Mouse (Mus musculus) embryonic facial prominence, embryonic 13.5 days (tissue): ENCODE data around the gene Ada. TPM values are rescaled to one million over a fixed set of nuclear protein-coding genes. Genes with fewer than 3 reads are reported as not detected.
A peak's percentile ranks its signal among the peaks of the same experiment; 100 is the strongest.

Experiments
- ATAC-seq: fragments of 200-750 bp; cut with Nextera tagmentation; 2 replicates; pipeline ENCODE4 v1.8.0; 2017; ENCODE audit warnings: low read depth; ENCODE audit not compliant: insufficient number of reproducible peaks, insufficient read depth, low FRiP score, low TSS enrichment
- H3K27ac ChIP-seq: fragments of 300-500 bp; sonication (generic); 2 replicates; pipeline ENCODE4 v1.5.1; 2015; ENCODE audit warnings: moderate library complexity, mild to moderate bottlenecking, inconsistent platforms
- H3K27me3 ChIP-seq: fragments of 300-500 bp; sonication (generic); 2 replicates; pipeline ENCODE4 v1.6.1; 2015; ENCODE audit warnings: mild to moderate bottlenecking, inconsistent platforms
- H3K36me3 ChIP-seq: fragments of 300-500 bp; sonication (generic); 2 replicates; pipeline ENCODE4 v1.6.1; 2015; ENCODE audit warnings: mild to moderate bottlenecking, inconsistent platforms
- H3K4me1 ChIP-seq: fragments of 300-500 bp; sonication (generic); 2 replicates; pipeline ENCODE4 v1.6.1; 2015; ENCODE audit warnings: inconsistent platforms
- H3K4me2 ChIP-seq: fragments of 300-500 bp; sonication (generic); 2 replicates; pipeline ENCODE4 v1.6.1; 2015; ENCODE audit warnings: moderate library complexity, mild to moderate bottlenecking, inconsistent platforms
- H3K4me3 ChIP-seq: fragments of 300-500 bp; sonication (generic); 2 replicates; pipeline ENCODE4 v1.5.1; 2015; ENCODE audit warnings: mild to moderate bottlenecking, inconsistent platforms
- H3K9ac ChIP-seq: fragments of 300-500 bp; sonication (generic); 2 replicates; pipeline ENCODE4 v1.6.1; 2015; ENCODE audit warnings: mild to moderate bottlenecking, inconsistent platforms
- H3K9me3 ChIP-seq: fragments of 300-500 bp; sonication (generic); 2 replicates; pipeline ENCODE4 v1.6.1; 2016; ENCODE audit warnings: inconsistent platforms
- WGBS: fragments of 180-500 bp; shearing (Covaris S2); methylation state at CpG from one replicate; pipeline ENCODE4 v1.1.7; 2015; ENCODE audit warnings: mixed read lengths; 5-methylcytosine and 5-hydroxymethylcytosine counted together
- polyA plus RNA-seq: library from polyadenylated mRNA; unstranded; fragments of >200 nt; fragmentation: Nextera tagmentation; extraction: Ambion mirVana; gene quantifications from 2 replicates; pipeline ENCODE4 v1.2.1, GENCODE M21; 2015

The Ada gene
- 8.5 and 11.1 TPM in 2 replicates for polyA plus RNA-seq

DNA sequence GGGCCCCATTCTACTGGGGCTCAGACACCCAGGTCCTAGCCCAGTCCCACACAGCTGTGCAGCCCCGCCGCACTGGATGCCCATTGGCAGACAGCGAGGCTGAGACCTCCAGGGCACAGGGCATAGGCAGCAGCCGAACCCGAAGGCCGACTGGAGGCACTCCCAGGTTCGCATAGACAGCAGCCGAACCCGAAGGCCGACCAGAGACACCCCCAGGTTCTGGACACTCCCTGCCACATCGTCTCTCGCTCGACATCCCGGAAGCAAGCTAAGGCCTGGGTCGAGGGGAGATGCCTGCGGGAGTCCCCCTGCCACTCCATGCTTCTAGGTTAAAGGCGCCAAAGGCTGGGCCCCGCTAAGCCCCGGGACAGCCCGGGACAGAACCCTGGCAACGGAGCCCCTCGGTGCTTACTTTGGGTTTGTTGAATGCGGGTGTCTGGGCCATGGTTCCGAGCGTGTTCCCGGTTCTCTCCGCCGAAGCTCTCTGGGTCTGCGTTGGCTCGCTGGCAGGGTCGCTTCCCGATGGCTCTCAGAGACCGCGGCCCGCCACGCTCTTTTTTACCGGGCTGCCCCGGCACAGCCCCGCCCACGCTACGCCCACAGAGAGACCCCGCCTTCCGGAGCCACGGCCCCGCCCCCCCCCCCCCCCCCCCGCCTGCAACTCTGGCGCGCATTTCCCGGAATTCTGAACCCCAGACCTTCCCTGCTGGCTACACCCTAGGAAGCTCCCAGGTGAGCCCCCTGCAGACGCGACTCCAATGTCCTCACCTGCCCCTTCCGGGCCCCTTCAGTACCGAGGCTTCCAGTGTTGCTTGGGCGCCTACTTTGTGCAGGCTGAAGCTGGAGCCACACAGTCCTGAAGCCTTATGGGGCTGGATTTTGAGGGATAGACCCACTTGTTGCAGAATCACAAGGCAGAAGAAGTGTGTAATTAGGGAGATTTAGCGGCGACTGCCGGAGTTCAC, at the start of gene Ada:
Gene Ada, minus strand, starts transcription at position 593 of the 965 bp plus-strand sequence.
- no peaks in the 10 kb centered on the region for H3K9me3 ChIP-seq
- no peaks in the 10 kb centered on the region for H3K36me3 ChIP-seq
- WGBS, result under 1% methylated on average over 53 of the region's 57 CpGs
- H3K4me1 ChIP-seq, result peaks cover 20% of the 10 kb centered on the region
- peaks cover 20% of the 10 kb centered on the region for H3K27me3 ChIP-seq
- H3K9ac ChIP-seq, result peak within 1 kb of the TSS; percentile 73
- H3K4me3 ChIP-seq, result peak within 1 kb of the TSS; percentile 60
- no peak within 1 kb of the TSS for H3K27ac ChIP-seq
- ATAC-seq, result peak; percentile 62
- peak within 1 kb of the TSS; percentile 95 for H3K4me2 ChIP-seq

GRCm38 (mm10) chr2:163798411-163798810, 48.4 kb upstream of the Ada start:
- H3K4me1 ChIP-seq, result peaks cover 19% of the 10 kb centered on the region
- H3K9me3 ChIP-seq, result no peaks in the 10 kb centered on the region
- 46% methylated on average over 7 of the region's 7 CpGs for WGBS
- no peak overlapping the region for H3K4me2 ChIP-seq
- no peaks in the 10 kb centered on the region for H3K36me3 ChIP-seq
- no peak overlapping the region; the same call in 1 of the 2 replicates for H3K27ac ChIP-seq
- H3K4me3 ChIP-seq, result no peak overlapping the region
- no peak overlapping the region for H3K9ac ChIP-seq
- no peaks in the 10 kb centered on the region for H3K27me3 ChIP-seq
- no peak for ATAC-seq

- no peaks in the 10 kb centered on the region for H3K9me3 ChIP-seq
- no peaks in the 10 kb centered on the region for H3K4me1 ChIP-seq
- no peaks in the 10 kb centered on the region for H3K27me3 ChIP-seq
- no peaks in the 10 kb centered on the region for H3K36me3 ChIP-seq
- WGBS, result 78% methylated on average over 4 of the region's 4 CpGs
- H3K4me2 ChIP-seq, result no peak overlapping the region
- no peak overlapping the region for H3K27ac ChIP-seq
- ATAC-seq, result no peak
- no peak overlapping the region for H3K4me3 ChIP-seq
- no peak overlapping the region for H3K9ac ChIP-seq
Observed at GRCm38 (mm10) chr2:163788484-163788883, 38.4 kb upstream of the Ada start.

DNA sequence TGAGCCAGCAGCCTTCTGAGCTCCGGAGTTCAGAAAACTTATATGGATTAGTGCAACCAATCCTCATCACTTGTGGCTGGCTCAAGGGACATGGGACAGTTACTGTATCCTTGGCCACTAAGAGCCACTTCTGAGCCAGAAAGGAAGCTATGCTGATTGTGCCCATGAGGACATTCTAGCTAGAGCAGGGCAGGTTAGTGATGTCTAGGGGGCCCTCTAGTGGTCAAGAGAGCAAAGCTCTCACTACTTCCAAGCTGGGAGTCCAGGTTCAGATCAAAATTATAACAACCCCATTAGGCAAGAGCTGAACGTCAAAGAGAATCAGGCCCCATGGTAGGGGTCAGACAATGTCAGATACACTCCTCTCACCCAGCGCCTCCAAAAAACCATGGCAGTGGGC, 37.7 kb upstream of the Ada start:
- Histone ChIP-seq H3K4me2 (no peak overlapping the region), H3K4me1 (no peaks in the 10 kb centered on the region), H3K27ac (no peak overlapping the region), H3K27me3 (no peaks in the 10 kb centered on the region), H3K36me3 (no peaks in the 10 kb centered on the region), H3K9me3 (no peaks in the 10 kb centered on the region), H3K4me3 (no peak overlapping the region), H3K9ac (no peak overlapping the region)
- 46% methylated on average over 3 of the region's 3 CpGs for WGBS
- no peak for ATAC-seq

DNA sequence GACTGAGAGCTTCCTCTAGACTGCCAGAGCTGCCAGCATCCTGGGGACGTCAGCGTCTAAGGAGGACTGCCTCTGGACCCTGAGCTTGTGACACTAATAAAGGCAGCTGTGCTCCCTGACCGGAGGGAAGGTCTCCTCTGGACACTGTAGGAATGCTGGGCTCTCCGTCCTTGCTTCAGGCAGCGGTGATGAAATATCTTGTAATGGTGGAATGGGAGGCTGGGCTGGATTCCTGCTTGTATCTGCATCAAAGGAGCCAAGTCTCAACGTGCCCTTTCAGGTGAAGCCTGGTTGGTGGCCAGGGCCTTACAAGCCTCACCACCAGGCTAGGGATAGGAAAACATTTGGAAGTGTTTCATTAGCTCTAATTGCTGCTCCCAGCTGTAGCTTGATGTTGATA, 37.0 kb upstream of the Ada start:
- Histone ChIP-seq H3K27ac (no peak overlapping the region), H3K4me1 (no peaks in the 10 kb centered on the region), H3K4me2 (no peak overlapping the region), H3K9ac (no peak overlapping the region), H3K4me3 (no peak overlapping the region), H3K27me3 (no peaks in the 10 kb centered on the region), H3K9me3 (no peaks in the 10 kb centered on the region), H3K36me3 (no peaks in the 10 kb centered on the region)
- ATAC-seq, result no peak
- 77% methylated on average over 6 of the region's 6 CpGs for WGBS

- H3K9me3 ChIP-seq, result no peaks in the 10 kb centered on the region
- H3K27me3 ChIP-seq, result no peaks in the 10 kb centered on the region
- no peak overlapping the region for H3K27ac ChIP-seq
- ATAC-seq, result no peak
- H3K4me1 ChIP-seq, result no peaks in the 10 kb centered on the region
- H3K9ac ChIP-seq, result no peak overlapping the region
- WGBS, result 73% methylated on average over 4 of the region's 4 CpGs
- no peaks in the 10 kb centered on the region for H3K36me3 ChIP-seq
- no peak overlapping the region for H3K4me2 ChIP-seq
- no peak overlapping the region for H3K4me3 ChIP-seq
Observed at GRCm38 (mm10) chr2:163783901-163784300, 33.9 kb upstream of the Ada start.

GRCm38 (mm10) chr2:163783368-163783767, 33.3 kb upstream of the Ada start:
- H3K27me3 ChIP-seq, result no peaks in the 10 kb centered on the region
- H3K9ac ChIP-seq, result no peak overlapping the region
- no peak for ATAC-seq
- no peak overlapping the region for H3K27ac ChIP-seq
- no peak overlapping the region for H3K4me2 ChIP-seq
- no peak overlapping the region for H3K4me3 ChIP-seq
- WGBS, result 89% methylated on average over 6 of the region's 6 CpGs
- H3K9me3 ChIP-seq, result no peaks in the 10 kb centered on the region
- no peaks in the 10 kb centered on the region for H3K36me3 ChIP-seq
- H3K4me1 ChIP-seq, result no peaks in the 10 kb centered on the region

- Histone ChIP-seq H3K4me3 (no peak overlapping the region), H3K27me3 (peaks cover 23% of the 10 kb centered on the region; the same call in 1 of the 2 replicates), H3K36me3 (no peaks in the 10 kb centered on the region), H3K4me1 (no peaks in the 10 kb centered on the region), H3K9me3 (no peaks in the 10 kb centered on the region), H3K9ac (no peak overlapping the region), H3K4me2 (no peak overlapping the region), H3K27ac (no peak overlapping the region)
- WGBS, result 67% methylated on average over 4 of the region's 4 CpGs
- ATAC-seq, result no peak
Observed at GRCm38 (mm10) chr2:163778896-163779295, 28.9 kb upstream of the Ada start.

DNA sequence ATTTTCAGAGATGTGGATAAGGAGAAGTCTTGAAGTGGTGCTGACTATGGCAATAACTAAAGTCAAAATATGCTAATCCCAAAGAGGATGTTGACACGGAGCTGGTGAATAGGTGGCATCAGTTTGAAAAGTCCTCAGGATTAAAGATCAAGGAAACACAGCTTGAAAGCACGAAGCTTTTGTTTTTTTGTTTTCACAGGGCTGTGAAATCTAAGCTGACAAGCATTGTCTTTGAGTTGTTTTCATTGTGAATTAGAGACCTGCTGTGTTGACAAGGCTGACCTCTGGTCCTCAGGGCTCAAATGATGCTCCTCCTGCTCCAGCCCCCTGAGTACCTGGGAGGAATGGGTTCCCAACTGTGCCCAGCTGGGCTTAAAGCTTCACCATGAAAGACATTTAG, 27.0 kb upstream of the Ada start:
- Histone ChIP-seq H3K9ac (no peak overlapping the region), H3K27ac (no peak overlapping the region), H3K4me1 (no peaks in the 10 kb centered on the region), H3K4me2 (no peak overlapping the region), H3K4me3 (no peak overlapping the region), H3K36me3 (no peaks in the 10 kb centered on the region), H3K9me3 (no peaks in the 10 kb centered on the region), H3K27me3 (peaks cover 23% of the 10 kb centered on the region; the same call in 1 of the 2 replicates)
- no peak for ATAC-seq
- 7% methylated on average over 2 of the region's 2 CpGs for WGBS

- 19% methylated on average over 13 of the region's 13 CpGs for whole genome bisulfite sequencing
- peaks cover 23% of the 10 kb centered on the region; the same call in 1 of the 2 replicates for H3K27me3 ChIP-seq
- H3K4me2 ChIP-seq, result no peak overlapping the region
- H3K27ac ChIP-seq, result no peak overlapping the region
- no peak overlapping the region for H3K9ac ChIP-seq
- no peaks in the 10 kb centered on the region for H3K4me1 ChIP-seq
- no peak overlapping the region for H3K4me3 ChIP-seq
- ATAC-seq, result no peak
- no peaks in the 10 kb centered on the region for H3K9me3 ChIP-seq
- no peaks in the 10 kb centered on the region for H3K36me3 ChIP-seq
Observed at GRCm38 (mm10) chr2:163776661-163777060, 26.6 kb upstream of the Ada start.

DNA sequence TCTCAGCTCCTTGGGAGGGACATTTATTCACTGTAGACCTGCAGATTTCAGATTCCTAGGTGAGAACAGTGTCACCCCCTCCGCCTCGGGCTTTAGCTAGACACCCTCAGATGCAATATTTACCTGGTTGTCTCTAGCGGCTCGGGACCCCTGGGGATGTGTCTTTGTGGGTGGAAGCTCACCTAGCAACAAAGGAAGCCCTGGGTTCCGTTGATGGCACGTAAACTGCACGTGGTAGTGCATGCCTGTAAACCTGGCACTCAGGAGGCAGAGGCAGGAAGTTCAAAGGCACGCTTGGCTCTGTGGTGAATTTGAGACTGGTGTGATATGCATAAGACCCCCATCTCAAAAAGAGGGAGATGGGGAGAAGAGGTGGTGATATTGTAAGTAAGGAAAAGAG, 20.7 kb upstream of the Ada start:
- ATAC-seq, result no peak
- 86% methylated on average over 8 of the region's 8 CpGs for WGBS
- no peak overlapping the region for H3K9ac ChIP-seq

GRCm38 (mm10) chr2:163766890-163767289, 16.9 kb upstream of the Ada start:
- WGBS, result 79% methylated on average over 1 of the region's 1 CpGs
- no peaks in the 10 kb centered on the region for H3K36me3 ChIP-seq
- no peak overlapping the region for H3K4me2 ChIP-seq

More for the DNA sequence above, 20.7 kb upstream of the Ada start:
- Histone ChIP-seq H3K27me3 (peaks cover 11% of the 10 kb centered on the region; the same call in 1 of the 2 replicates), H3K4me1 (no peaks in the 10 kb centered on the region), H3K9me3 (no peaks in the 10 kb centered on the region), H3K36me3 (no peaks in the 10 kb centered on the region), H3K4me2 (no peak overlapping the region), H3K27ac (no peak overlapping the region), H3K4me3 (no peak overlapping the region)

More at GRCm38 (mm10) chr2:163766890-163767289, 16.9 kb upstream of the Ada start:
- Histone ChIP-seq H3K27ac (no peak overlapping the region), H3K4me3 (no peak overlapping the region), H3K4me1 (no peaks in the 10 kb centered on the region), H3K9me3 (no peaks in the 10 kb centered on the region), H3K9ac (no peak overlapping the region), H3K27me3 (peaks cover 11% of the 10 kb centered on the region; the same call in 1 of the 2 replicates)
- no peak for ATAC-seq
